Mouse (Mus musculus): ENCODE results near the gene Hmgcll1. TPM values are rescaled to one million over a fixed set of nuclear protein-coding genes. Genes with fewer than 3 reads are reported as not detected.

The Hmgcll1 gene
- total and polyA plus RNA-seq, 3 experiments, result 0.12 to 0.18 TPM; not detected in 1

DNA sequence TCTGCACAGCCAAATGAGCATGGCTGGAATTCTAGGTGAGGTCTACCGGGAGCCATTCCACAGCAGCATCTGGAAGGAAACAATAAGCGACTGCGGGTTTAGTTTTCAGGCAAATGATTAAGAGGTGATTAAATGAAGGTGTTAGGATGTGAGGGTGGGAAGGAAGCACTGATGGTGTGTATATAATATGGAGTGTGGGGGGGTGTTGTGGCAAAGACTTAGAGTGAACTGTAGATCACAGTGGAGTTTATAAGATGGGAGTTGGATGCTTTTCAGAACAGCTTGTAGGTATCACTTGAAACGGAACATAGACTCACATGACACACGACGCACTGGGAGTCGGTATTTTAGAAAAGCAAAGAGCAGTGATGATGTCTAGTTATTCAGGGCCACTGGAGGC is 20.4 kb downstream of the Hmgcll1 start:
- Histone ChIP-seq H3K27ac (no peak overlapping the region), H3K9ac (ENCODE audit: low read depth, low read length) (no peak overlapping the region), H3K79me2 (replicated peaks; ENCODE audit: control insufficient read depth, insufficient read depth, low read length) (no peaks in the 10 kb centered on the region), H3K36me3 (ENCODE audit: control insufficient read depth, insufficient read depth, low read length) (no peaks in the 10 kb centered on the region), H3K4me3 (no peak overlapping the region), H3K27me3 (ENCODE audit: control insufficient read depth, insufficient read depth, low read length) (no peaks in the 10 kb centered on the region), H3K4me1 (ENCODE audit: control insufficient read depth, insufficient read depth, low read length) (no peaks in the 10 kb centered on the region)
- 69% methylated on average over 7 of the region's 7 CpGs for WGBS
- no peak for DNase-seq
- intact Hi-C loops (cut with DNase I), result no loop called here
- TF ChIP-seq POLR2A (IDR thresholded peaks at IDR 0.05; ENCODE audit: insufficient read depth, low read depth, low read length), result no peak
- no peak for TF ChIP-seq CTCF (IDR thresholded peaks at IDR 0.05)
- no peak for TF ChIP-seq EP300 (IDR thresholded peaks at IDR 0.05; ENCODE audit: insufficient read depth, low read depth, low read length)

DNA sequence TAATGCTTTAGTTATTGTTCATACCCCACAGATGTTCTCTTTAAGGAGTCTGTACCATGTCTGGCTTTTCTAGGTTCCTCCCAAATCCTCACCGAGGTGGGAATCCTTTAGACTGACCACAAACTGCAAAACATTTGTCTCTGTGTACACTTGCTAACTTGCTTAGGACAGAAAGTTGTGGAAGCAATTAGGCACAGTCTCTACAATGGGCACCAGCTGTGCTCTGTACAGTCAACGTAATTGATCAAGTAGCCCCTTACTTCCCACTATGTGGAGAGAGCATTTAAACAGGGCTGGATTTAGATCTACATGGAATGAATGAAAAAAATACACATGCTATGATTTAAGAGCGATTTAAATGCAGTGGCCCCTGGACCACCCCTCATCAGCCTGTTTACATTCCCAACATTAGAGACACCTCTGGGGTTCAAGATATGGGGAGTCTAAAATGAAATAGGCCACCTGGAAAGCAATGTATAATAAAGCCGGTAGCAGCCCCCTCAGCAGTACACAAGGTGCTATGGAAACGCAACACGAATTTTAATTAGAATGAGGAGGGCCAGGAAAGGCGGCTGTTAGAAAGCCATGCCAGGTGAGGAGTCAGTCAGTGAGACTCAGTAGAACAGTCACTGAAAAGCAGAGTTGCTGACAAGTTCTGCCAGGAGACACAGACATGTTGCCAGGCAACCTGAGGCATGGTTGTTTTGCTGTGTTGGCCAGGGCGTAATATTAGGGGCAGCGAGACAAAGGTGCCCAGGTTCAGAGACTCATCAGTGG is 23.9 kb downstream of the Hmgcll1 start:
- H3K27ac ChIP-seq, result no peak overlapping the region
- no peak for DNase-seq
- no peak for TF ChIP-seq CTCF (IDR thresholded peaks at IDR 0.05)
- no peak for TF ChIP-seq POLR2A (IDR thresholded peaks at IDR 0.05; ENCODE audit: insufficient read depth, low read depth, low read length)
- TF ChIP-seq EP300 (IDR thresholded peaks at IDR 0.05; ENCODE audit: insufficient read depth, low read depth, low read length), result no peak
- no peak overlapping the region for H3K9ac ChIP-seq (ENCODE audit: low read depth, low read length)
- H3K4me3 ChIP-seq, result no peak overlapping the region
- no peaks in the 10 kb centered on the region for H3K36me3 ChIP-seq (ENCODE audit: control insufficient read depth, insufficient read depth, low read length)
- WGBS, result 80% methylated on average over 9 of the region's 9 CpGs
- H3K79me2 ChIP-seq (replicated peaks; ENCODE audit: control insufficient read depth, insufficient read depth, low read length), result no peaks in the 10 kb centered on the region
- H3K4me1 ChIP-seq (ENCODE audit: control insufficient read depth, insufficient read depth, low read length), result no peaks in the 10 kb centered on the region
- intact Hi-C loops (cut with DNase I), result no loop called here
- H3K27me3 ChIP-seq (ENCODE audit: control insufficient read depth, insufficient read depth, low read length), result no peaks in the 10 kb centered on the region

DNA sequence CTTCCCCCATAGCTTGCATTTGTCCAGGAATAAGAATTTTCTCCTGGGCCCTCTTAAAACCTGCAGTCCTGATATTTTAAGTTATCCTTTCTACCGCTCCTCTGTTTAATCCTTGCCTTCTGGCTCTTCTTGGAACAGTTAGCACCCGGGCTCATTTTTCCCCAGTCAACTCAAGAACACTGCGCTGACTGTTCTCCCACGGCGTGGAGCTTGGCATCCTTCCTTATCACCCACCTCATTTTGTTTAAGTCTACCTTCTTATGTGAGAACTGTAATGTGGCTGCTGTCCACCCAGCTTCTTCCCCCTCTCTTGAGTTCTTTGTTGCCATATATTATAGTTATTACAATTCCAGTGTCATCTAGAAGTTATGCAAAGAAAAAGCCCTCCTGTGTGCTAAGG is 25.1 kb downstream of the Hmgcll1 start:
- H3K36me3 ChIP-seq (ENCODE audit: control insufficient read depth, insufficient read depth, low read length), result no peaks in the 10 kb centered on the region
- H3K79me2 ChIP-seq (replicated peaks; ENCODE audit: control insufficient read depth, insufficient read depth, low read length), result no peaks in the 10 kb centered on the region
- no peak overlapping the region for H3K4me3 ChIP-seq
- TF ChIP-seq CTCF (IDR thresholded peaks at IDR 0.05) (no peak), POLR2A (IDR thresholded peaks at IDR 0.05; ENCODE audit: insufficient read depth, low read depth, low read length) (no peak), EP300 (IDR thresholded peaks at IDR 0.05; ENCODE audit: insufficient read depth, low read depth, low read length) (no peak)
- H3K27me3 ChIP-seq (ENCODE audit: control insufficient read depth, insufficient read depth, low read length), result no peaks in the 10 kb centered on the region
- DNase-seq, result no peak
- no peaks in the 10 kb centered on the region for H3K4me1 ChIP-seq (ENCODE audit: control insufficient read depth, insufficient read depth, low read length)
- 89% methylated on average over 5 of the region's 5 CpGs for WGBS
- intact Hi-C loops (cut with DNase I), result no loop called here
- no peak overlapping the region for H3K27ac ChIP-seq
- no peak overlapping the region for H3K9ac ChIP-seq (ENCODE audit: low read depth, low read length)

DNA sequence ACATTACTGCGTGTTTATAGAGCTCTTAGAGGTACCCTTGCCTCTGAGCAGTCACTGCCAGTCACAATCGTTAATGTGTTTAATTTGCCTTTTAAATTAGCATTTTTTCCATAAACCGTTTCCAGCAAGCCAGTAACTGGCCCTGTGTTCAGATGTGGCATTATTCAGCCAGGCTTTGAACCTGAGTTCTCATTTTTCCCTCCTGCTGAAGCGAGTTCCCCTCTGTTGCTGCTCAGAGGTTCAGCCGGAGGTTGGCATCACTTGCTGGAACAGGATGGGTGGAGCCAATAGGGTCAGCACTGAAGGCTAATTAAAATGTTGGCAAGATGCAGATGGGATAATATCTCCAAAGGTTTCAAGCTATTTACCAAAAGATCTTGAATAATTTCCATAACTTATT is 28.7 kb downstream of the Hmgcll1 start:
- no peak for TF ChIP-seq POLR2A (IDR thresholded peaks at IDR 0.05; ENCODE audit: insufficient read depth, low read depth, low read length)
- TF ChIP-seq CTCF (IDR thresholded peaks at IDR 0.05), result no peak
- TF ChIP-seq EP300 (IDR thresholded peaks at IDR 0.05; ENCODE audit: insufficient read depth, low read depth, low read length), result no peak
- intact Hi-C loops (cut with DNase I), result no loop called here
- H3K79me2 ChIP-seq (replicated peaks; ENCODE audit: control insufficient read depth, insufficient read depth, low read length), result no peaks in the 10 kb centered on the region
- DNase-seq, result no peak
- no peak overlapping the region for H3K27ac ChIP-seq
- H3K4me1 ChIP-seq (ENCODE audit: control insufficient read depth, insufficient read depth, low read length), result no peaks in the 10 kb centered on the region
- H3K9ac ChIP-seq (ENCODE audit: low read depth, low read length), result no peak overlapping the region
- no peak overlapping the region for H3K4me3 ChIP-seq
- no peaks in the 10 kb centered on the region for H3K27me3 ChIP-seq (ENCODE audit: control insufficient read depth, insufficient read depth, low read length)
- H3K36me3 ChIP-seq (ENCODE audit: control insufficient read depth, insufficient read depth, low read length), result no peaks in the 10 kb centered on the region
- WGBS, result 69% methylated on average over 5 of the region's 5 CpGs

DNA sequence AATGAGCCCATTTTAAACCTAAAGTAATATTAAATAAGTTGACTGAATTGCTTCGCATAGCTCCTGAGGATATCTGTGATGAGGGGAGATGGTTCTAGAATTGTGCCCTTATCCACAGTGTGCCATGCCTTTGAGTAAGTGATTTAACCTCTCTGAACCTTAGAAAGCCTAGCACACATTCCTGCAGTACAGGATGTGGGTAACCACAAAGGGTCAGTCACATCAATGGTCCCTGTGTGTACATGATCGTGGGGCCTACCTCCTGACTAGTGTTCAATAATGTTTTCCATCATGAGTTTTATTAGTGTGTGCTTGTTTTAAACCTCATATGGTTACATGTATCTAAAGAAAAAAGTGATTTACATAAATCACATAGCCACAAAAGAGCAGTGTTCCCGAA is 46.3 kb downstream of the Hmgcll1 start:
- no peaks in the 10 kb centered on the region for H3K27me3 ChIP-seq (ENCODE audit: control insufficient read depth, insufficient read depth, low read length)
- no peak for DNase-seq
- 86% methylated on average over 3 of the region's 3 CpGs for WGBS
- H3K79me2 ChIP-seq (replicated peaks; ENCODE audit: control insufficient read depth, insufficient read depth, low read length), result no peaks in the 10 kb centered on the region
- H3K27ac ChIP-seq, result no peak overlapping the region; the same call in 1 of the 2 replicates
- intact Hi-C loops (cut with DNase I), result no loop called here
- H3K9ac ChIP-seq (ENCODE audit: low read depth, low read length), result no peak overlapping the region
- H3K4me3 ChIP-seq, result no peak overlapping the region
- H3K36me3 ChIP-seq (ENCODE audit: control insufficient read depth, insufficient read depth, low read length), result no peaks in the 10 kb centered on the region
- TF ChIP-seq POLR2A (IDR thresholded peaks at IDR 0.05; ENCODE audit: insufficient read depth, low read depth, low read length) (no peak), EP300 (IDR thresholded peaks at IDR 0.05; ENCODE audit: insufficient read depth, low read depth, low read length) (no peak), CTCF (IDR thresholded peaks at IDR 0.05) (no peak)
- H3K4me1 ChIP-seq (ENCODE audit: control insufficient read depth, insufficient read depth, low read length), result no peaks in the 10 kb centered on the region

DNA sequence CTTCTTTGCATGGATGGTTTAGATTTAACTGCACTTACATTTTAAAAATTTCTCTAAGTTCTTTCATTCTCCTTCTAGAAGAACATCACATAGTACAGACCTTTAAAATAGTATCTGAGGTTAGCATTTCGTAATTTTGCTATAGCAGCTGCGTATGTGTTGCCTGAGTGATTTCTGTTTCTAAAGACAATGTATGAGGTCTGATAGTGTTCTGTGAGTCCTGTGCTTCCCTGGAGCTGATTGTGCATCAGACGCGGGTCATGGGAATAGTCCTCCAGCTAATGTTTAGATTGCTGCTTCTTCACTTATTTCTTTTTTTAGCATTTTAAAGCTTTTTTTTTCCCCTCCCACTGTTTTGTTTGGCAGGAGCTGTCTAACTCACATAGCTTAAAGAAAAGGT is 46.8 kb downstream of the Hmgcll1 start:
- intact Hi-C loops (cut with DNase I), result no loop called here
- 40% methylated on average over 4 of the region's 4 CpGs for WGBS
- no peak for TF ChIP-seq CTCF (IDR thresholded peaks at IDR 0.05)
- no peak for TF ChIP-seq POLR2A (IDR thresholded peaks at IDR 0.05; ENCODE audit: insufficient read depth, low read depth, low read length)
- no peak for TF ChIP-seq EP300 (IDR thresholded peaks at IDR 0.05; ENCODE audit: insufficient read depth, low read depth, low read length)

More for the DNA sequence above, 46.8 kb downstream of the Hmgcll1 start:
- H3K4me1 ChIP-seq (ENCODE audit: control insufficient read depth, insufficient read depth, low read length), result no peaks in the 10 kb centered on the region
- H3K27ac ChIP-seq, result no peak overlapping the region
- no peaks in the 10 kb centered on the region for H3K27me3 ChIP-seq (ENCODE audit: control insufficient read depth, insufficient read depth, low read length)
- no peak for DNase-seq
- H3K79me2 ChIP-seq (replicated peaks; ENCODE audit: control insufficient read depth, insufficient read depth, low read length), result no peaks in the 10 kb centered on the region
- no peak overlapping the region for H3K9ac ChIP-seq (ENCODE audit: low read depth, low read length)
- H3K36me3 ChIP-seq (ENCODE audit: control insufficient read depth, insufficient read depth, low read length), result no peaks in the 10 kb centered on the region
- H3K4me3 ChIP-seq, result no peak overlapping the region
